In the genomic region with DNA sequence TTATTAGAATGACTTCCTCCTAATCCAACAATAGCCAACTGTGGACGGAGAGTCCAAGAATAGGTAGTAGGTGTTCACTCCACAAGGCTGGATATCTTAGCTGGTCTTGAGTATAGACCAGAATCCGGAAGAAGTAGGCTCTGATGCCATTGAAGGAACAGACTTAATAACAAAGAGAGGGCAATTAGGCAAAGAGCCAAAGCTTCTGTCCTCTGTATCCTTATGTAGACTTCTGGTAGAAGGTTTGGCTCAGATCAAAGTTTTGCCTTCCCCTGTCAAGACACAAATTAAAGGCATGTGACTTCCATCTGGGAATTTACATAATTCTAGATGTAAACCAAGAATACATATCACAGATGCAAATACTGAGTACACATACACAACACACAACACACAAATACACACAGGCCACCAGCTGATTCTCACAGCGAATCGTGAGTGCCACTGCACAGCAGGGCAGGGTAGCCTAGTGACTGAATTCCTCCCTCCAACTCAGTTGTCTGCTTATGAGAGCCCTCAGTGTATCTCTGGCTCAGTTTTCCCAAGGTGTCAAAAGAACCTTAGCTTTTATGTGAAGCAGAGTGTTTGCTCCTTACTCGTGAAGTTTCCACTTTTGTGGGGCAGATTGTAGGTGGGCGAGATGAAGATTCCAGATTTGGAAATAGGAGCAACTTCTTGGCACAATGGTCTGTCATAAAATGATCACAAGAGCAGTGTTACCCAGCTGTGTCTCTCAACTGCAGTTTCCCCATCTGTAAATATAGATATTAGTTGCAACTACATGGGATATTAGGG, we compare ENCODE assay signal across 19 mouse cellular contexts.
A peak's percentile ranks its signal among the peaks of the same experiment; 100 is the strongest.
DNase-seq lines count a peak whose midpoint lies in the region; ATAC-seq and TF ChIP-seq lines count a peak whose summit lies in the region.
"Had no signal": no experiment of that assay in that cellular context is flagged by ENCODE, and none has a peak within 500 bp of the region (broad histone marks: within the 10 kb centered on the region; RNA-seq: fewer than 3 reads in every experiment).

No protein-coding gene starts in this region.

- 0 out of 2 replicates have a peak, but pooled peaks have one; percentile 34 for ATAC-seq in forebrain, embryonic 14.5 days
- no peak for ATAC-seq in forebrain, embryonic 12.5 days (ENCODE audit: low FRiP score)
- ATAC-seq: CD4-positive, CD25-positive, alpha-beta regulatory T cell, adult 4 months had no signal

- no peak overlapping the region for H3K4me3 ChIP-seq in forebrain, embryonic 14.5 days (ENCODE audit: low read depth, low read length)
- H3K4me3 ChIP-seq in forebrain, embryonic 12.5 days (replicated peaks) = no peak overlapping the region
- H3K4me3 ChIP-seq in heart, adult 2 months = no peak overlapping the region
- H3K4me3 ChIP-seq: embryonic facial prominence, embryonic 12.5 days; gastrocnemius, adult 2 months; limb, embryonic 13.5 days; liver, embryonic 15.5 days; neural tube, embryonic 12.5 days had no signal

- no peak for TF ChIP-seq EP300 in heart, adult 2 months (IDR thresholded peaks at IDR 0.05; ENCODE audit: insufficient read depth, low read depth, low read length)

- H3K9me3 ChIP-seq in forebrain, embryonic 14.5 days (replicated peaks; ENCODE audit: control insufficient read depth, low read length) = no peaks in the 10 kb centered on the region
- H3K9me3 ChIP-seq in forebrain, embryonic 12.5 days = no peaks in the 10 kb centered on the region
- H3K9me3 ChIP-seq: embryonic facial prominence, embryonic 12.5 days; limb, embryonic 13.5 days; liver, embryonic 15.5 days; neural tube, embryonic 12.5 days had no signal

- no peak for TF ChIP-seq CTCF in heart, adult 2 months (IDR thresholded peaks at IDR 0.05)

- 79% methylated on average over 6 of the region's 6 CpGs for WGBS in forebrain, embryonic 14.5 days
- WGBS in forebrain, embryonic 12.5 days = 86% methylated on average over 6 of the region's 6 CpGs
- WGBS in heart, adult 2 months = 76% methylated on average over 6 of the region's 6 CpGs

- H3K27me3 ChIP-seq in forebrain, embryonic 14.5 days (replicated peaks; ENCODE audit: control insufficient read depth, insufficient read depth, low read length) = no peaks in the 10 kb centered on the region
- no peaks in the 10 kb centered on the region for H3K27me3 ChIP-seq in forebrain, embryonic 12.5 days
- no peaks in the 10 kb centered on the region for H3K27me3 ChIP-seq in heart, adult 2 months (ENCODE audit: control insufficient read depth, insufficient read depth, low read length)
- H3K27me3 ChIP-seq: embryonic facial prominence, embryonic 12.5 days; limb, embryonic 13.5 days; liver, embryonic 15.5 days; neural tube, embryonic 12.5 days had no signal

- DNase-seq in forebrain, embryonic 14.5 days (ENCODE audit: low spot score) = peak; percentile 51
- DNase-seq in frontal cortex, postnatal 10 days (ENCODE audit: low spot score in 2 of 2) = peak; percentile 8 to 34
- peak; percentile 67 for DNase-seq in layer of hippocampus, adult 9-11 months
- DNase-seq in right cerebral cortex, adult 2 months (ENCODE audit: low spot score in 2 of 2) = peak; percentile 79
- DNase-seq in liver = no peak
- DNase-seq in thymus, postnatal 14 days = no peak
- DNase-seq in heart, adult 2 months = no peak
- DNase-seq: adrenal gland, adult 8-10 months; cerebellum, adult 18-20 months; gastrocnemius, adult 2 months; lung, postnatal 14 days; thymus, adult 18-20 months had no signal

- H3K4me2 ChIP-seq in forebrain, embryonic 14.5 days (ENCODE audit: low read length) = no peak overlapping the region
- no peak overlapping the region for H3K4me2 ChIP-seq in forebrain, embryonic 12.5 days
- H3K4me2 ChIP-seq: embryonic facial prominence, embryonic 12.5 days; limb, embryonic 13.5 days; liver, embryonic 15.5 days; neural tube, embryonic 12.5 days had no signal

- no peaks in the 10 kb centered on the region for H3K36me3 ChIP-seq in forebrain, embryonic 14.5 days (ENCODE audit: control insufficient read depth, insufficient read depth, low read length)
- H3K36me3 ChIP-seq in forebrain, embryonic 12.5 days (replicated peaks) = no peaks in the 10 kb centered on the region
- no peaks in the 10 kb centered on the region for H3K36me3 ChIP-seq in heart, adult 2 months (ENCODE audit: control insufficient read depth, insufficient read depth, low read length)
- H3K36me3 ChIP-seq: embryonic facial prominence, embryonic 12.5 days; G1E; limb, embryonic 13.5 days; liver, embryonic 15.5 days; neural tube, embryonic 12.5 days had no signal

- H3K27ac ChIP-seq in forebrain, embryonic 14.5 days (ENCODE audit: low read depth, low read length) = no peak overlapping the region
- no peak overlapping the region for H3K27ac ChIP-seq in forebrain, embryonic 12.5 days
- no peak overlapping the region for H3K27ac ChIP-seq in heart, adult 2 months
- H3K27ac ChIP-seq: embryonic facial prominence, embryonic 12.5 days; gastrocnemius, adult 2 months; limb, embryonic 13.5 days; liver, embryonic 15.5 days; neural tube, embryonic 12.5 days had no signal

- no peaks in the 10 kb centered on the region for H3K79me2 ChIP-seq in heart, adult 2 months (replicated peaks; ENCODE audit: control insufficient read depth, insufficient read depth, low read length)

- H3K4me1 ChIP-seq in forebrain, embryonic 14.5 days (ENCODE audit: control insufficient read depth, insufficient read depth, low read length) = no peaks in the 10 kb centered on the region
- H3K4me1 ChIP-seq in forebrain, embryonic 12.5 days = peaks cover 2% of the 10 kb centered on the region
- no peaks in the 10 kb centered on the region for H3K4me1 ChIP-seq in heart, adult 2 months (ENCODE audit: control insufficient read depth, insufficient read depth, low read length)
- H3K4me1 ChIP-seq: embryonic facial prominence, embryonic 12.5 days; limb, embryonic 13.5 days; liver, embryonic 15.5 days; neural tube, embryonic 12.5 days had no signal

- H3K9ac ChIP-seq in forebrain, embryonic 14.5 days (ENCODE audit: low read length) = no peak overlapping the region
- no peak overlapping the region for H3K9ac ChIP-seq in forebrain, embryonic 12.5 days
- no peak overlapping the region for H3K9ac ChIP-seq in heart, adult 2 months (ENCODE audit: low read depth, low read length)
- H3K9ac ChIP-seq: embryonic facial prominence, embryonic 12.5 days; limb, embryonic 13.5 days; liver, embryonic 15.5 days; neural tube, embryonic 12.5 days had no signal

- intact Hi-C loops in heart, adult 2 months (cut with DNase I) = no loop called here

- TF ChIP-seq POLR2A in heart, adult 2 months (IDR thresholded peaks at IDR 0.05; ENCODE audit: insufficient read depth, low read depth, low read length) = no peak

Comparison
In these comparisons a context has a peak if more than half of its experiments do, and no peak if none do; other contexts are left out.
1. DNase-seq: peak in forebrain, embryonic 14.5 days (single experiment), frontal cortex, postnatal 10 days (2 of 2), layer of hippocampus, adult 9-11 months (single experiment) and right cerebral cortex, adult 2 months (2 of 2); none in liver (single experiment), thymus, postnatal 14 days (single experiment) and heart, adult 2 months (0 of 2).